Mouse (Mus musculus): ENCODE data around the gene Dedd2.
A peak's percentile ranks its signal among the peaks of the same experiment; 100 is the strongest.

The Dedd2 gene

GRCm38 (mm10) chr7:25246079-25246758 lies 25.8 kb upstream of the Dedd2 start:
- no peak for DNase-seq (ENCODE audit: low read depth, low spot score)

GRCm38 (mm10) chr7:25244562-25245369 lies 24.4 kb upstream of the Dedd2 start:
- DNase-seq (ENCODE audit: low read depth, low spot score), result no peak

GRCm38 (mm10) chr7:25243361-25243760 lies 22.9 kb upstream of the Dedd2 start:
- no peak for DNase-seq (ENCODE audit: low read depth, low spot score)

- DNase-seq (ENCODE audit: low read depth, low spot score), result peak; percentile 96
These were observed 20.6 kb upstream of the Dedd2 start for GRCm38 (mm10) chr7:25241062-25241461.

- no peak for DNase-seq (ENCODE audit: low read depth, low spot score)
These were observed 20.2 kb upstream of the Dedd2 start for GRCm38 (mm10) chr7:25240631-25241030.

GRCm38 (mm10) chr7:25238829-25239623 lies 18.6 kb upstream of the Dedd2 start:
- peak; percentile 99 for DNase-seq (ENCODE audit: low read depth, low spot score)

GRCm38 (mm10) chr7:25238015-25238706 lies 17.7 kb upstream of the Dedd2 start:
- peak; percentile 100 for DNase-seq (ENCODE audit: low read depth, low spot score)

- DNase-seq (ENCODE audit: low read depth, low spot score), result peak; percentile 100
These were observed 17.0 kb upstream of the Dedd2 start, which contains the start of gene Gsk3a for GRCm38 (mm10) chr7:25237249-25238014. Gene Gsk3a (minus strand): TSS chr7:25237851.

- DNase-seq (ENCODE audit: low read depth, low spot score), result no peak
These were observed 15.1 kb upstream of the Dedd2 start for GRCm38 (mm10) chr7:25235526-25235925.

GRCm38 (mm10) chr7:25233061-25233460 lies 12.6 kb upstream of the Dedd2 start:
- DNase-seq (ENCODE audit: low read depth, low spot score), result no peak

- DNase-seq (ENCODE audit: low read depth, low spot score), result no peak
These were observed 11.8 kb upstream of the Dedd2 start for GRCm38 (mm10) chr7:25232101-25232648.

- no peak for DNase-seq (ENCODE audit: low read depth, low spot score)
These were observed 10.4 kb upstream of the Dedd2 start for GRCm38 (mm10) chr7:25230690-25231285.

GRCm38 (mm10) chr7:25227523-25228300 lies 7.3 kb upstream of the Dedd2 start:
- DNase-seq (ENCODE audit: low read depth, low spot score), result peak; percentile 58

GRCm38 (mm10) chr7:25222275-25222967 lies 2.0 kb upstream of the Dedd2 start:
- DNase-seq (ENCODE audit: low read depth, low spot score), result no peak

GRCm38 (mm10) chr7:25221102-25221883 lies 878 bp upstream of the Dedd2 start, which contains the start of gene Zfp526:
Gene Zfp526 (plus strand): TSS chr7:25221425.
- DNase-seq (ENCODE audit: low read depth, low spot score), result peak; percentile 99

- peak; percentile 99 for DNase-seq (ENCODE audit: low read depth, low spot score)
These were observed 509 bp downstream of the Dedd2 start for GRCm38 (mm10) chr7:25219756-25220456.

- no peak for DNase-seq (ENCODE audit: low read depth, low spot score)
These were observed 1.0 kb downstream of the Dedd2 start for GRCm38 (mm10) chr7:25219416-25219750.

All from brain, adult 2 months (tissue).